Mouse (Mus musculus): Measurements from ENCODE around the gene Atp6v1g3.

The Atp6v1g3 gene

GRCm38 (mm10) chr1:138273438-138273837 is at the start of gene Atp6v1g3:
Atp6v1g3 (plus strand) TSS chr1:138273738.
- DNase-seq (ENCODE audit: low read depth) = no peak

- DNase-seq (ENCODE audit: low read depth) = no peak
Measured at GRCm38 (mm10) chr1:138233051-138233450, 40.5 kb upstream of the Atp6v1g3 start.

GRCm38 (mm10) chr1:138237252-138237651 is 36.3 kb upstream of the Atp6v1g3 start:
- DNase-seq (ENCODE audit: low read depth) = no peak

- no peak for DNase-seq (ENCODE audit: low read depth)
Measured at GRCm38 (mm10) chr1:138243947-138244346, 29.6 kb upstream of the Atp6v1g3 start.

GRCm38 (mm10) chr1:138244485-138244884 is 29.1 kb upstream of the Atp6v1g3 start:
- DNase-seq (ENCODE audit: low read depth) = no peak

GRCm38 (mm10) chr1:138245103-138245502 is 28.4 kb upstream of the Atp6v1g3 start:
- DNase-seq (ENCODE audit: low read depth) = no peak

GRCm38 (mm10) chr1:138245533-138245932 is 28.0 kb upstream of the Atp6v1g3 start:
- no peak for DNase-seq (ENCODE audit: low read depth)

- DNase-seq (ENCODE audit: low read depth) = no peak
Measured at GRCm38 (mm10) chr1:138246438-138247164, 26.9 kb upstream of the Atp6v1g3 start.

GRCm38 (mm10) chr1:138247699-138248483 is 25.6 kb upstream of the Atp6v1g3 start:
- DNase-seq (ENCODE audit: low read depth) = no peak

GRCm38 (mm10) chr1:138248770-138249169 is 24.8 kb upstream of the Atp6v1g3 start:
- no peak for DNase-seq (ENCODE audit: low read depth)

GRCm38 (mm10) chr1:138250951-138251350 is 22.6 kb upstream of the Atp6v1g3 start:
- DNase-seq (ENCODE audit: low read depth) = no peak

GRCm38 (mm10) chr1:138256172-138256789 is 17.3 kb upstream of the Atp6v1g3 start:
- no peak for DNase-seq (ENCODE audit: low read depth)

- DNase-seq (ENCODE audit: low read depth) = no peak
Measured at GRCm38 (mm10) chr1:138258758-138259157, 14.8 kb upstream of the Atp6v1g3 start.

- DNase-seq (ENCODE audit: low read depth) = no peak
Measured at GRCm38 (mm10) chr1:138261520-138261919, 12.0 kb upstream of the Atp6v1g3 start.

- DNase-seq (ENCODE audit: low read depth) = no peak
Measured at GRCm38 (mm10) chr1:138262408-138262807, 11.1 kb upstream of the Atp6v1g3 start.

- DNase-seq (ENCODE audit: low read depth) = no peak
Measured at GRCm38 (mm10) chr1:138267465-138268055, 6.0 kb upstream of the Atp6v1g3 start.

GRCm38 (mm10) chr1:138274930-138275329 is 1.4 kb downstream of the Atp6v1g3 start:
- peak; percentile 17 for DNase-seq (ENCODE audit: low read depth)

GRCm38 (mm10) chr1:138275859-138276258 is 2.3 kb downstream of the Atp6v1g3 start:
- DNase-seq (ENCODE audit: low read depth) = no peak

- no peak for DNase-seq (ENCODE audit: low read depth)
Measured at GRCm38 (mm10) chr1:138281139-138281538, 7.6 kb downstream of the Atp6v1g3 start.

- no peak for DNase-seq (ENCODE audit: low read depth)
Measured at GRCm38 (mm10) chr1:138282413-138283141, 9.0 kb downstream of the Atp6v1g3 start.

- no peak for DNase-seq (ENCODE audit: low read depth)
Measured at GRCm38 (mm10) chr1:138287665-138288064, 14.1 kb downstream of the Atp6v1g3 start.

- DNase-seq (ENCODE audit: low read depth) = no peak
Measured at GRCm38 (mm10) chr1:138288721-138289120, 15.2 kb downstream of the Atp6v1g3 start.

Data from c-Kit-positive CD71-negative TER-119-negative erythroid progenitor cells, embryonic 14.5 days (primary cell).